Mouse (Mus musculus) liver, adult 2 months (tissue): Measurements from ENCODE around the gene Palm3. TPM values are rescaled to one million over a fixed set of nuclear protein-coding genes. Genes with fewer than 3 reads are reported as not detected.

ENCODE experiments used
- DNase-seq: peaks from one replicate; pipeline ENCODE4 v3.0.0-alpha.2; 2011; ENCODE audit warnings: low read depth, low spot score; ENCODE audit errors: extremely low read depth
- H3K27ac ChIP-seq: fragments of 200-500 bp; replicated peaks from 2 replicates; pipeline ENCODE4 v1.5.1; 2012; ENCODE audit warnings: low read depth, mild to moderate bottlenecking, control low read depth, inconsistent platforms, low read length; ENCODE audit not compliant: insufficient read depth
- H3K27me3 ChIP-seq: fragments of 200-500 bp; 2 replicates; pipeline ENCODE4 v1.6.1; 2012; ENCODE audit warnings: mild to moderate bottlenecking, moderate library complexity, low read length, inconsistent platforms; ENCODE audit not compliant: control insufficient read depth, insufficient read depth
- H3K36me3 ChIP-seq: fragments of 200-500 bp; 2 replicates; pipeline ENCODE4 v1.6.1; 2012; ENCODE audit warnings: low read length, inconsistent platforms; ENCODE audit not compliant: control insufficient read depth, insufficient read depth
- H3K4me1 ChIP-seq: fragments of 200-500 bp; 2 replicates; pipeline ENCODE4 v1.6.1; 2011; ENCODE audit warnings: low read length; ENCODE audit not compliant: control insufficient read depth, insufficient read depth
- H3K4me3 ChIP-seq: fragments of 200-500 bp; 2 replicates; pipeline ENCODE4 v1.5.1; 2011; ENCODE audit warnings: low read depth, mild to moderate bottlenecking, control low read depth, low read length, moderate library complexity; ENCODE audit not compliant: insufficient read depth
- H3K79me2 ChIP-seq: fragments of 200-500 bp; 2 replicates; pipeline ENCODE4 v1.6.1; 2012; ENCODE audit warnings: inconsistent platforms, mild to moderate bottlenecking, low read length, moderate library complexity; ENCODE audit not compliant: control insufficient read depth, insufficient read depth
- H3K9ac ChIP-seq: fragments of 200-500 bp; 2 replicates; pipeline ENCODE4 v1.6.1; 2012; ENCODE audit warnings: low read depth, mild to moderate bottlenecking, control low read depth, inconsistent platforms, low read length
- CTCF ChIP-seq: fragments of 200-500 bp; IDR thresholded peaks from 2 replicates; pipeline ENCODE4 v1.5.1; 2011; ENCODE audit warnings: low read depth, low read length, control low read depth
- POLR2A ChIP-seq: fragments of 200-500 bp; IDR thresholded peaks from 2 replicates; pipeline ENCODE4 v1.6.1; 2011; ENCODE audit warnings: low read length, control low read depth; ENCODE audit not compliant: insufficient read depth; ENCODE audit errors: extremely low read depth
- WGBS: fragments of 180-500 bp; shearing (Covaris S2); methylation state at CpG from one replicate; pipeline ENCODE4 v1.1.7; 2018; 5-methylcytosine and 5-hydroxymethylcytosine counted together
- polyA plus RNA-seq: library from polyadenylated mRNA; depleted of rRNA; stranded (reverse); fragments of >200 nt; gene quantifications from 2 replicates; pipeline ENCODE4 v1.2.3, GENCODE M21; 2012
- total RNA-seq: library from RNA; depleted of rRNA; stranded (reverse); fragments of >200 nt; gene quantifications from 2 replicates; pipeline ENCODE4 v1.2.3, GENCODE M21; 2014

Palm3 gene
- total and polyA plus RNA-seq, 2 experiments: not detected

GRCm38 (mm10) chr8:84038015-84038414 lies 16.7 kb downstream of the Palm3 start:
- H3K4me1 ChIP-seq: no peaks in the 10 kb centered on the region
- no peak overlapping the region for H3K4me3 ChIP-seq
- TF ChIP-seq POLR2A (no peak), CTCF (no peak)
- DNase-seq: peak; percentile 41
- no peak overlapping the region for H3K9ac ChIP-seq
- H3K27ac ChIP-seq: no peak overlapping the region
- WGBS: 53% methylated on average over 5 of the region's 5 CpGs
- H3K79me2 ChIP-seq: no peaks in the 10 kb centered on the region
- H3K36me3 ChIP-seq: no peaks in the 10 kb centered on the region
- peaks cover 4% of the 10 kb centered on the region for H3K27me3 ChIP-seq

- no peaks in the 10 kb centered on the region for H3K36me3 ChIP-seq
- no peaks in the 10 kb centered on the region for H3K79me2 ChIP-seq
- no peak overlapping the region for H3K4me3 ChIP-seq
- TF ChIP-seq CTCF (peak; percentile 73), POLR2A (no peak)
- H3K4me1 ChIP-seq: no peaks in the 10 kb centered on the region
- no peak overlapping the region for H3K27ac ChIP-seq
- H3K9ac ChIP-seq: no peak overlapping the region
- DNase-seq: peak; percentile 37
- WGBS: 8% methylated on average over 5 of the region's 5 CpGs
- peaks cover 4% of the 10 kb centered on the region for H3K27me3 ChIP-seq
Observed at GRCm38 (mm10) chr8:84039050-84039449, 17.8 kb downstream of the Palm3 start.

GRCm38 (mm10) chr8:84042066-84042947 lies 21.0 kb downstream of the Palm3 start, which contains the start of gene Il27ra:
Il27ra (minus strand) TSS chr8:84042589.
- Histone ChIP-seq H3K27ac (peak within 1 kb of the TSS; percentile 27; the same call in 1 of the 2 replicates), H3K4me3 (peak within 1 kb of the TSS; percentile 64), H3K27me3 (peaks cover 6% of the 10 kb centered on the region), H3K9ac (peak within 1 kb of the TSS; percentile 62), H3K79me2 (no peaks in the 10 kb centered on the region), H3K36me3 (no peaks in the 10 kb centered on the region), H3K4me1 (no peaks in the 10 kb centered on the region)
- WGBS: 10% methylated on average over 40 of the region's 40 CpGs
- DNase-seq: peak; percentile 25
- 0 out of 2 replicates have a peak, but pooled peaks have one; percentile 24 for TF ChIP-seq POLR2A
- TF ChIP-seq CTCF: peak; percentile 84

- no peaks in the 10 kb centered on the region for H3K79me2 ChIP-seq
- peaks cover 6% of the 10 kb centered on the region for H3K27me3 ChIP-seq
- TF ChIP-seq CTCF (no peak), POLR2A (no peak)
- 50% methylated on average over 12 of the region's 12 CpGs for WGBS
- H3K4me3 ChIP-seq: peak overlapping the region; percentile 1; the same call in 1 of the 2 replicates
- no peaks in the 10 kb centered on the region for H3K36me3 ChIP-seq
- no peak overlapping the region for H3K27ac ChIP-seq
- no peaks in the 10 kb centered on the region for H3K4me1 ChIP-seq
- DNase-seq: no peak
- H3K9ac ChIP-seq: 0 out of 2 replicates have a peak overlapping the region, but pooled peaks have one; percentile 3
Observed at GRCm38 (mm10) chr8:84042948-84043342, 21.7 kb downstream of the Palm3 start.

- Histone ChIP-seq H3K4me1 (no peaks in the 10 kb centered on the region), H3K4me3 (no peak overlapping the region), H3K79me2 (no peaks in the 10 kb centered on the region), H3K36me3 (no peaks in the 10 kb centered on the region), H3K27me3 (peaks cover 6% of the 10 kb centered on the region), H3K27ac (no peak overlapping the region), H3K9ac (no peak overlapping the region)
- no peak for DNase-seq
- 32% methylated on average over 7 of the region's 7 CpGs for WGBS
- TF ChIP-seq POLR2A (no peak), CTCF (no peak)
Observed at GRCm38 (mm10) chr8:84044103-84044502, 22.8 kb downstream of the Palm3 start.

DNA sequence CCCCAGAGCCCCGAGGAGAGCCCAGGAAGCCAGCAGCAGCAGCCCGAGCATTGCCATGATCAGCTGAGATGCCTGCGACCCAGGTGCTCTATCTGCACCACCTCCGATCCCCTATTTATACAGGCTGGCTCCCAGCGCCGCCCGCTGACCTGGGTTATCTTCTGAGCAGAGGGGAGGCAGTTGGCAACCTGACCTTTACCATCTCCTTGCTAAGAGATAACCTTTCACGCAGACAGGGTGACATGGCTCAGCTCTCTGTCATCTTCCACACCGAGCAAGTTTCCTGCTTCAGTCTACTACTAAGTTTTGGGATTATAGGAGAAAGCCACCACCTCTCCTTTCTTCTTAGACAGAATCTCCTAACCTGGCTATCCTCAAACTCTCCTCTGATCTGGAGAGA lies 23.6 kb downstream of the Palm3 start, which contains the start of gene Rln3:
Gene Rln3, minus strand, starts transcription at position 101 of the 400 bp plus-strand sequence.
- TF ChIP-seq POLR2A: no peak
- TF ChIP-seq CTCF: no peak
- Histone ChIP-seq H3K4me3 (no peak within 1 kb of the TSS), H3K9ac (no peak within 1 kb of the TSS), H3K79me2 (no peaks in the 10 kb centered on the region), H3K4me1 (no peaks in the 10 kb centered on the region), H3K27me3 (peaks cover 6% of the 10 kb centered on the region), H3K27ac (no peak within 1 kb of the TSS), H3K36me3 (no peaks in the 10 kb centered on the region)
- no peak for DNase-seq
- WGBS: 21% methylated on average over 9 of the region's 9 CpGs
